Mouse (Mus musculus) gastrocnemius, adult 8-10 months (tissue): ENCODE measurements at regions not wholly inside any gene's neighbourhood (a gene's known extent, or its start where the extent isn't known, plus 50 kb on each side); places are given as distances from the start of the nearest gene placed in this dataset.
A peak's percentile ranks its signal among the peaks of the same experiment; 100 is the strongest.

Experiments used
- DNase-seq, 2 experiments: peaks; one replicate each; pipeline ENCODE4 v3.0.0; 2022; ENCODE audit warnings: low spot score in 2 of 2

DNA sequence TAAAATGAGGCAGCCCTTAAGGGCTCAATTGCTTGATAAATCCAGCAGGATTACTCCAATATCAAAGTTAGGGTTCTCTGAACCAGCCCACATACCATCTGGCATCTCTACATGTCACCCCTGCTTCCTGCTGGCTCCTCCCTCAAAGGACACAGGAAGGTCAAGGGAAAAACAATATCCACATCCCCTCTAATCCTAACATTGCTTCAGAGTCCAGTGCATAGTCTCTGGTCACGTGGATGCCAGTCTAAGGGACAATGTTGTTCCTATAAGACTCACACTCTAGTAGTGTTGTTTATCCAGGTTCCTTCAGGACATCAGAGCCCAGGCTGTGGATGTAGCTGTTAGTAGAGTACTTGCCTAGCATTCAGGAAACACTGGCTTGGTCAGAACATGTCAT, 124.9 kb upstream of the Foxa2 start:
- DNase-seq = no peak

DNA sequence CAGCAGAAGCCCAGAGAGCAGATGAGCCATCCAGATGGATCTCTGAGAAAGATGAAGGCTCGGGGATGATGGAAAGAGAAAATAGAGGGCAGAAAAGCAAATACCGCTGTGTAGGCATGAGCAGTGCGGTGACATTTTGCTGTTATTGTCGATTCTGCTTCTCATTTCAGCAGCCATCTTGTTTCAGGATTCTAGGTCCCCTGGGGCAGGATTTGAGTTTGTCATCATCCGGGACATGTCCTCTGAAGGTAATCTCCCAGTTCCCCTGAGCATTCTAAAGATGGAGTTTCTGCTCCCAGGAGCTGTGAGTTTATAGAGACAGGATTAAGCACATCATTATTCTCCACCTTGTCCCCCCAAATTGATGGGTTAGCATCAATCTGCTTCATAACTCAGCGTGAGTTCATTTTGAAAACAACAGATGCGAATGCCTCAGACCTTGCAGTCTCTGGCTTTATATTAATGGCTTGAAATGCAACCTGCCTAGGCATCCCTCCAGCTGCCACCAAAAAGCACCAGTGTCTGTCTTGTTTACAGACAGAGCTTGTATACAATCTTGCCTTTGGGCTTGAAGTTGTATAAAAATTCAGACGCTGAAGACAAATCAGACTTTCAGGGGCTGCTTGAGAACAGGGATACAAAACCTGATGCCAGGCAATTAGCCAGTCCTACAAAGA, 128.6 kb upstream of the Foxa2 start:
- DNase-seq = no peak

- DNase-seq = no peak
Measured at GRCm38 (mm10) chr2:148180245-148180644, 133.5 kb upstream of the Foxa2 start.

GRCm38 (mm10) chr2:148181518-148181917, 134.7 kb upstream of the Foxa2 start:
- no peak for DNase-seq

GRCm38 (mm10) chr2:148182492-148183052, 135.8 kb upstream of the Foxa2 start:
- DNase-seq = no peak

DNA sequence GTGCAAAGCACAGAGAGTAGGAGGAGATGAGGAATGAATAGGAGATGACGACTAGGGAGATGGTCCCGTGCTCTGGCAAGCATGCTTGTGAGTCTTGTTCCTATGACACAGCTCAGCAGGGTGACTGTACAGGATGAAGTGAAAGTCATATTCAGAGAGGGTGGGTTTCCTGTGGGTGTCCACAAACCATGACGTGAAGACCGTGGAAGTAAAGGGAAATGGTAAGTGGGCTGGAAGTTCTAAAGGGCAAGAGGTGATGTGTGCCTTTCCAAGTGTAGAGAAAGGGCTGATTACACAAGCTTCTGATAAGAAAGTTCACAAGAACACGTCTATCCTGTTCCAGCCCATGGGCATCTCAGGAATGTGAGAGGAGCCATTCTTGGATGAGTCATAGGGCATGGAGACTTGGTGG, 138.0 kb upstream of the Foxa2 start:
- no peak for DNase-seq

DNA sequence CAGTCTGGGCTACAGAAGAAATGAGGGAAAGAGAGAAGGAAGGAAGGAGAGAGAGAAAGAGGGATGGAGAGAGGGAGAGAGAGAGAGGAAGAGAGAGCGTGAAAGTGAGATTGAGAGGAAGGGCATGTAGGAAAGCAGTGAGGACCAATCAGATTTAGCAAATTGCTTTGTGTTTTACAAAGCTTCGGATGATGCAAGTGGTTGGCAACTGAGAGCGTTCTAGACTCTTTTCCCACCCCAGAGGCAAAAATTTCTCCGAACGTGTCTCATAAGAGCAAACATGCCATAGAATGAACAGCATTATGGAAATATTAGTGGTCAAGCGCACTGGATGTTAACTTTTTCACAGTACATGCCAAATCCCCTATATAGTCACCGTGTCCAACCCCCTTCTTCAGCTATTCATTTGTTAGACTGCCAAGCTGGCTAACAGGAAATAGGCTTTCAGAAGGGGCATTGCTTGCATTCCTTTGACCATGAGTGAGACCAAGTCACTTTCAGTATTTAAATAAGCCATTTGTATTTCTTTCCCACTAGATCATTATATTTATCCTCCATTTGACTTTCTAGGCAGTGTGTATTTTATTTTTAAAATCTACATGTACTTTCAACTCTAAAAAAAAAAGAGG, 139.7 kb upstream of the Foxa2 start:
- no peak for DNase-seq

DNA sequence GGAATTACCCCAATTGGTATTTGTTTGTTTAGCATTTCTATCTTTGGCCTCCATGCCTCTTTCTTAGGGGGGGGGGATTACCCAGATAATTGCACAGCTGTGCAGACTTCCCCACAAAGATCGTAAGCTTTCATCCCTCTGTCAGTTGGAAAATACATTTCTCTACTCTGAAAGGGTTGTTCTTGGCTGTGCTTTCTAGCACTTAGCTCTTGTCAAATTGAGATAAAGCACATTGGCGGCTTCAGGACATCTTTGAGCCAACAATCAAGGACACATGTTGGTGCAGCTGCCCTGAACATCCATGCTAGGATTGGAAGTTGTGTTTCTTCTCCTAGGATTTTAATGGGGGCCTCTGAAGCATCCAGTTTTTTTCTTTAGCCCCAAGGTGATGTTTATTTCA, 142.1 kb upstream of the Foxa2 start:
- DNase-seq = no peak

- DNase-seq = no peak
Measured at GRCm38 (mm10) chr2:148189287-148189686, 142.5 kb upstream of the Foxa2 start.

DNA sequence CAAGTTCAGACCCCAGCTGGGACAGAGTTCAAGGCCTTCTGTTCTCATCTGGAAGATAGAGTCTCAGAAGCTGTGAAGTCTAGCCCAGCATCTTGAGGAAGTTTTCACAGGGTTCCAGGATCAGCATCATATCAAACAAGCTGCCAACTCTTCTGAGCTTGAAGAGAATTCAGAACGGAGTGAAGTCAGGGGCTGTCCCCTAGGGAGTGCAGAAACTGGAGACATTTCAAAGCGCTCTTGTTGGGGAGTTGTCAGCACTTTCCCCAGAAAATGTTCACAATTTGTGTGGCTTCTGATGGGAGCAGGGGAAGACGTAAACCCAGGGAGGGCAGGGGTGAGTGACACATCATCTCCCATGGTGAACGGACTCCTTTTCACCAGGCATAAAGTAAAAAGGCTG, 146.2 kb upstream of the Foxa2 start:
- peak; percentile 4 to 15 for DNase-seq

DNA sequence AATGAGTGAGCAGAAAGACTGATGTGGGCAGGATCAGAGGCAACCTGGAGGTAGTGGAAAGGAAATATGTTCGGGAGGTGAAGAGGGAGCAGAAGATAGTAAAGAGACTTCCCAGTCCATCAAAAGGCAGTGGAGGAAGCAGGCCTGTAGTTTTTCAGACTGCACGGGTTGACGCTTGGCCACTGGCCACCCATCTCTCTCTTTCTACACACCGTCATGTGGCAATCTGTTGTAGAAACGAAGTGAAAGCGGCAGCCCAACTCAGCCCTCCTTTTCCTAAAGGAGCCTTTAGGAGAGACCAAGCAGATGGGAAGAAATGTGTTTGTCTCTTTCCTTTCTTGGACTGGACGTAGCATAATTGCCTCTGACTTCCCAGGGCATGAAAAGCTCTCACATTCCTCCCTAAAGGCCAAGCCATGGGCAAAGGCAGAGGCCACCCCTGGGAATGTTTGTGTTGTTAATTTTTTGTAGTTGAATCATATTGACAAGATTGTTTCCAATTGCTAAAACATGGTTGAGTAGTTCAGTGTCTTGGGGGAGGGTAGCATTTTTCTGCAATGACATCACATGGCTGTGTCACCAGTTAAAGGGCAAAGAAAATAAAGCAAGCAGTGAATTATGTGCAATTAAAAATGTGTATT, 150.7 kb upstream of the Foxa2 start:
- DNase-seq = no peak

DNA sequence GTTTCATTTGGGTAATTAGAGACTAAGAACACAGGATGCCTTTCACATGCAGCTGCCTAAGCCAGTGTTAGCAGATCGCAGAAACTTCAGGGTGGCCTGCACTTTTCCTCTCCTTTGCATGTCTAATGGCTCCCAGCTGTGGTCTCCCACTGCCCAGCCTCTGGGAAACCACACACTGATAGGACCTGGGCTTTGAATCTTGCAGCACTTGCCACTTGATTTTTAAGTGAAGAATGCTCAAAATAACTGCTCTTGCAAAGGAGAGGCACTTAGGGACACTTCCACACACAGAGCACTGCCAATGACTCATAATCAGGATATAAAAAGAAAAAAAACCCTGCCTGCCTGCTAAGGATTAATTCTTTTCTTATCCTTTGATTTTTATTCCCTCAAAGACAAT, 159.9 kb upstream of the Foxa2 start:
- no peak for DNase-seq

DNA sequence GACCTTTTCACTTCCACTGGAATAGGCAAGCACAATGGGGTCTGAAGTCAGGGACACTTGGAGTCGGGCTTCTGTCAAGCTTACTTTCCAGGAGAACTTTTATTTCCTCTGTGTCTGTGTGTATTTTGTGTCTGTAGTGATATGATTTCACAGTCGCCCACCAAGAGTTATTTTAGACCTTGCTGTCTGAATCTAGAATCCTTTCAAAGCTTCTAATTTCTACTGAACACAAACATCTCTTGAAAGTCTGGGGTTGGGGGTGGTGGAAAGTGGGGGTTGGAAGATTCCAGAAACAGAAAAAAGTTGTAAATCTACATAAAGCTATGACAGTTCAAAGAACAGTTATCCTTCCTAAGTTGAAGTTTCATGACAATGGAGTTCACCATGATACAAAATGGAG, 164.0 kb upstream of the Foxa2 start:
- DNase-seq = no peak

DNA sequence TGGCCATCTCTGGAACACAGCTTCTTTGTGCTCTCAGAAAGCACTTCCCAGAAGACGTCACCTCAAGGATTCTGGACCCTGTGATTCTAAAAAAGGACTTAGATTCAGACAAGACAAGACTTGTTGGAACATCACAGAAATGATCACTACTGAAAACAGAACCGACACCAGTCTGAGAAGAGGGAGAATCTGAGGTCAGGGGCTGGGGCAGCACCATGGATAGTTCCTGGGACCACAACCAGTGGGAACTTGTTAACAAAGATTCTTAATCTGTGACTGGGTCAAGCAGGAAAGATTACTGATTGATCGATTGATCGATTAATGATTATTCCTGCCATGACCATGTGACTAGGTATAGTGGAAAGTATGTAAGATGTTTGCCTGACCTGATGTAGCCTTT, 170.4 kb upstream of the Foxa2 start:
- no peak for DNase-seq

DNA sequence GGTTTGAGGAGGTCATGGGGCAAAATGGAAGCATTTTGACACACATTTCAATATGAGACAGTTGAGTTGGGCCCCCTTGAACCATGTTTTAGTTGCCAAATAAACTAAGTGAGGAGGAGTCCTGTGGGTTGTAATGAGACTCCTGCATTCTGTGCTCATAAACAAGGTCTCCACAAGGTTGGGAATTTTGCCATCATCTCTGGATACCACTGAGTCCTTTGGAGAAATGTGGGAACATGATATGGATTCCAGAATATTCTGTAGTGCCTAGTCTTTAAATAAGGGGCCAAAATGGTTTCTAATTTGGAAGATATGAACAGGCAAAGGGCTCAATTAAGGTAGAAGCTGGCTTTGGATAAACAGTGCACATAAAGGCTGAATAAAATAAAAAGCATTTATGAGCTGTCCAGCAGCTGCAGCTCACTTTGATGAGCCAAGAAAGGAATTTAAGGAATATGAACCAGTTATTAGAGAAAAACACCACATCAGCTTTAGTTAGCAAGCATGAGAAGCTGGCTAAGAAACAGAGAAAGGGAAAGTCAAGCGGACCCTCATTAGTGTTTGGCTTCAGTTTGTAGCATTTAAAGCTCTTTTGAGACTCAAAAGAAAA, 161.3 kb upstream of the Sstr4 start:
- DNase-seq = no peak

- no peak for DNase-seq
Measured at GRCm38 (mm10) chr2:148237121-148237520, 158.0 kb upstream of the Sstr4 start.

GRCm38 (mm10) chr2:148239046-148239445, 156.1 kb upstream of the Sstr4 start:
- no peak for DNase-seq

GRCm38 (mm10) chr2:148242242-148242641, 152.9 kb upstream of the Sstr4 start:
- DNase-seq = no peak

DNA sequence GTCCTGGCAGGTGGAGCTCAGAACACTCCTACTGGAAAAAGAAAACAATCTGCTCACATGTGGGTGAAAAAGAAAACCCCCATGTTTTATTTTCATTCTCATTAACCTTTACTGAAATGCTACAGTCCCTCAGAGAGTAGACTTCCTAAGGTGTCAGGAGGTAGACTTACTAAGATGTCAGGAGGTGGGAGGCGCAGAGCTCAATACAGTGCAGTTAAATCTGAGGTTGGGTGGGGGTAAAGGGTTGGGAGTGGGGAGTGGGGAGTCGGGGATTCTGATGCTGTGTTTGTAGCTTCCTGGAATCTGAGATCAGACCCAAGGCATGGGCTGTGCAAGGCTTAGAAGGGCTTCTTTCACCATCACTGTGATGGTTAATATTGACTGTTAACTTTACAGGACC, 149.6 kb upstream of the Sstr4 start:
- DNase-seq = no peak

- no peak for DNase-seq
Measured at GRCm38 (mm10) chr2:148250902-148251301, 144.2 kb upstream of the Sstr4 start.

GRCm38 (mm10) chr2:148255662-148256061, 139.5 kb upstream of the Sstr4 start:
- DNase-seq = no peak

DNA sequence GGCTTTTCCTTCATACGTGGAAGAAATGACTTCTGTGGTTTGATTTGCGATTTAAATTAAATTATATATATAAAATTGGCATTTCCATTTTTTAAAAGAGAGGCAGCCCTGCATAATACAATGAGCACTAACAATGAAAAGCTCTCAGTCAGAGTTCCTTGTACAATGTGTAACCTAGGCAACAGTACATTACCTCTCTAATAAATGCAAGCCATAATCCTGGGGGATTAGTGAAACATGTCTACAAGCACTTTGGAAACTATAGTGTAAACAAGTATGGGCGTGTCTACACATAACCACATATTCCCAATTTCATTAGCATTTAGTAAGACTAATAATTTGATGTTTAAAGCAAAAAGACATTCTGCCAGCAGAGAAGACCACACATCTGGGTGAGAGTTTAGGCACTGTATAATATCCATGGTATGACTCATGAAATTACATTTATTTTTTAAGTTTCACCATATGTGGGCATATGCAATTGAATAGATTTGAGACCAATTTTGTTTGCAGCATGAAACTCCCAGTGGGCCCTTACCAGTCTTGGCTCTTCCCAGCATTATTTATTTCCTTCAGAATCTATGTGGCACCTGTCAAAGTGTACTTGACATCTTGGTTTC, 130.9 kb upstream of the Sstr4 start:
- no peak for DNase-seq
